Mouse (Mus musculus): ENCODE results near the gene Smg5.

GRCm38 (mm10) chr3:88299172-88299571, 36.9 kb upstream of the Smg5 start:
- TF ChIP-seq POLR2A (IDR thresholded peaks at IDR 0.05; ENCODE audit: control insufficient read depth, low read depth, low read length) (no peak), CTCF (IDR thresholded peaks at IDR 0.05; ENCODE audit: control insufficient read depth, insufficient read depth, insufficient replicate concordance, low read depth, low read length) (no peak)

Data from testis, adult 2 months (tissue).